Mouse (Mus musculus): Measurements from ENCODE around the gene Sytl3. TPM values are rescaled to one million over a fixed set of nuclear protein-coding genes. Genes with fewer than 3 reads are reported as not detected.
"Not testable (repeated sequence)": the region's sequence is repeated elsewhere in the genome, so short reads cannot be mapped to it uniquely, and the experiment has no call there.

Gene Sytl3
- polyA plus RNA-seq, 1 experiment from 2014 or later: not detected

- DNase-seq (ENCODE audit: low spot score); H3K36me3 ChIP-seq (ENCODE audit: control insufficient read depth, insufficient read depth, low read length); H3K4me3 ChIP-seq (ENCODE audit: low read depth, low read length); H3K4me1 ChIP-seq (ENCODE audit: control insufficient read depth, insufficient read depth, low read length); H3K27ac ChIP-seq (ENCODE audit: low read depth, low read length); H3K9me3 ChIP-seq (ENCODE audit: control insufficient read depth, low read length); H3K4me2 ChIP-seq (ENCODE audit: low read depth); H3K9ac ChIP-seq (ENCODE audit: low read length); H3K27me3 ChIP-seq (ENCODE audit: control insufficient read depth, insufficient read depth, low read length); ATAC-seq (ENCODE audit: insufficient read depth, low FRiP score, low TSS enrichment): not testable (repeated sequence)
- 88% methylated on average over 14 of the region's 14 CpGs for WGBS
Measured at GRCm38 (mm10) chr17:6640771-6641429, 18.0 kb upstream of the Sytl3 start.

- DNase-seq (ENCODE audit: low spot score); H3K4me3 ChIP-seq (ENCODE audit: low read depth, low read length); H3K27ac ChIP-seq (ENCODE audit: low read depth, low read length); ATAC-seq (ENCODE audit: insufficient read depth, low FRiP score, low TSS enrichment); H3K36me3 ChIP-seq (ENCODE audit: control insufficient read depth, insufficient read depth, low read length); H3K4me1 ChIP-seq (ENCODE audit: control insufficient read depth, insufficient read depth, low read length); H3K27me3 ChIP-seq (ENCODE audit: control insufficient read depth, insufficient read depth, low read length); H3K9ac ChIP-seq (ENCODE audit: low read length); H3K4me2 ChIP-seq (ENCODE audit: low read depth); H3K9me3 ChIP-seq (ENCODE audit: control insufficient read depth, low read length): not testable (repeated sequence)
- WGBS: 81% methylated on average over 7 of the region's 9 CpGs
Measured at GRCm38 (mm10) chr17:6644210-6644609, 14.7 kb upstream of the Sytl3 start.

GRCm38 (mm10) chr17:6644673-6645072 is 14.2 kb upstream of the Sytl3 start:
- H3K36me3 ChIP-seq (ENCODE audit: control insufficient read depth, insufficient read depth, low read length); H3K9me3 ChIP-seq (ENCODE audit: control insufficient read depth, low read length); H3K27me3 ChIP-seq (ENCODE audit: control insufficient read depth, insufficient read depth, low read length); H3K27ac ChIP-seq (ENCODE audit: low read depth, low read length); H3K4me3 ChIP-seq (ENCODE audit: low read depth, low read length); DNase-seq (ENCODE audit: low spot score); H3K4me1 ChIP-seq (ENCODE audit: control insufficient read depth, insufficient read depth, low read length); H3K4me2 ChIP-seq (ENCODE audit: low read depth); ATAC-seq (ENCODE audit: insufficient read depth, low FRiP score, low TSS enrichment); H3K9ac ChIP-seq (ENCODE audit: low read length): not testable (repeated sequence)
- WGBS: 85% methylated on average over 4 of the region's 4 CpGs

- not testable (repeated sequence) for H3K4me3 ChIP-seq (ENCODE audit: low read depth, low read length); H3K9me3 ChIP-seq (ENCODE audit: control insufficient read depth, low read length); ATAC-seq (ENCODE audit: insufficient read depth, low FRiP score, low TSS enrichment); H3K4me2 ChIP-seq (ENCODE audit: low read depth); H3K9ac ChIP-seq (ENCODE audit: low read length); DNase-seq (ENCODE audit: low spot score); H3K27ac ChIP-seq (ENCODE audit: low read depth, low read length); H3K36me3 ChIP-seq (ENCODE audit: control insufficient read depth, insufficient read depth, low read length); H3K27me3 ChIP-seq (ENCODE audit: control insufficient read depth, insufficient read depth, low read length); H3K4me1 ChIP-seq (ENCODE audit: control insufficient read depth, insufficient read depth, low read length)
- 84% methylated on average over 1 of the region's 4 CpGs for WGBS
Measured at GRCm38 (mm10) chr17:6645668-6646067, 13.2 kb upstream of the Sytl3 start.

GRCm38 (mm10) chr17:6646841-6647240 is 12.1 kb upstream of the Sytl3 start:
- not testable (repeated sequence) for H3K27ac ChIP-seq (ENCODE audit: low read depth, low read length); H3K9ac ChIP-seq (ENCODE audit: low read length); H3K27me3 ChIP-seq (ENCODE audit: control insufficient read depth, insufficient read depth, low read length); DNase-seq (ENCODE audit: low spot score); H3K4me1 ChIP-seq (ENCODE audit: control insufficient read depth, insufficient read depth, low read length); H3K36me3 ChIP-seq (ENCODE audit: control insufficient read depth, insufficient read depth, low read length); ATAC-seq (ENCODE audit: insufficient read depth, low FRiP score, low TSS enrichment); H3K4me2 ChIP-seq (ENCODE audit: low read depth); H3K9me3 ChIP-seq (ENCODE audit: control insufficient read depth, low read length); H3K4me3 ChIP-seq (ENCODE audit: low read depth, low read length)
- WGBS: 98% methylated on average over 8 of the region's 8 CpGs

GRCm38 (mm10) chr17:6647452-6647851 is 11.4 kb upstream of the Sytl3 start:
- 92% methylated on average over 3 of the region's 3 CpGs for WGBS
- H3K9ac ChIP-seq (ENCODE audit: low read length); H3K36me3 ChIP-seq (ENCODE audit: control insufficient read depth, insufficient read depth, low read length); H3K27me3 ChIP-seq (ENCODE audit: control insufficient read depth, insufficient read depth, low read length); H3K4me3 ChIP-seq (ENCODE audit: low read depth, low read length); H3K4me2 ChIP-seq (ENCODE audit: low read depth); H3K27ac ChIP-seq (ENCODE audit: low read depth, low read length); ATAC-seq (ENCODE audit: insufficient read depth, low FRiP score, low TSS enrichment); DNase-seq (ENCODE audit: low spot score); H3K9me3 ChIP-seq (ENCODE audit: control insufficient read depth, low read length); H3K4me1 ChIP-seq (ENCODE audit: control insufficient read depth, insufficient read depth, low read length): not testable (repeated sequence)

GRCm38 (mm10) chr17:6650904-6651565 is 7.9 kb upstream of the Sytl3 start:
- H3K4me3 ChIP-seq (ENCODE audit: low read depth, low read length); ATAC-seq (ENCODE audit: insufficient read depth, low FRiP score, low TSS enrichment); H3K9ac ChIP-seq (ENCODE audit: low read length); H3K9me3 ChIP-seq (ENCODE audit: control insufficient read depth, low read length); H3K36me3 ChIP-seq (ENCODE audit: control insufficient read depth, insufficient read depth, low read length); DNase-seq (ENCODE audit: low spot score); H3K4me2 ChIP-seq (ENCODE audit: low read depth); H3K4me1 ChIP-seq (ENCODE audit: control insufficient read depth, insufficient read depth, low read length); H3K27me3 ChIP-seq (ENCODE audit: control insufficient read depth, insufficient read depth, low read length); H3K27ac ChIP-seq (ENCODE audit: low read depth, low read length): not testable (repeated sequence)
- 81% methylated on average over 3 of the region's 7 CpGs for WGBS

- not testable (repeated sequence) for H3K4me1 ChIP-seq (ENCODE audit: control insufficient read depth, insufficient read depth, low read length); H3K4me2 ChIP-seq (ENCODE audit: low read depth); H3K4me3 ChIP-seq (ENCODE audit: low read depth, low read length); ATAC-seq (ENCODE audit: insufficient read depth, low FRiP score, low TSS enrichment); H3K27ac ChIP-seq (ENCODE audit: low read depth, low read length); H3K9ac ChIP-seq (ENCODE audit: low read length); DNase-seq (ENCODE audit: low spot score); H3K27me3 ChIP-seq (ENCODE audit: control insufficient read depth, insufficient read depth, low read length); H3K36me3 ChIP-seq (ENCODE audit: control insufficient read depth, insufficient read depth, low read length); H3K9me3 ChIP-seq (ENCODE audit: control insufficient read depth, low read length)
- WGBS: 77% methylated on average over 4 of the region's 5 CpGs
Measured at GRCm38 (mm10) chr17:6653341-6653946, 5.4 kb upstream of the Sytl3 start.

GRCm38 (mm10) chr17:6655087-6655511 is 3.8 kb upstream of the Sytl3 start:
- H3K36me3 ChIP-seq (ENCODE audit: control insufficient read depth, insufficient read depth, low read length); H3K27me3 ChIP-seq (ENCODE audit: control insufficient read depth, insufficient read depth, low read length); H3K4me1 ChIP-seq (ENCODE audit: control insufficient read depth, insufficient read depth, low read length); H3K9me3 ChIP-seq (ENCODE audit: control insufficient read depth, low read length): not testable (repeated sequence)
- H3K4me2 ChIP-seq (ENCODE audit: low read depth): peak overlapping the region; percentile 31
- H3K9ac ChIP-seq (ENCODE audit: low read length): peak overlapping the region; percentile 55
- ATAC-seq (ENCODE audit: insufficient read depth, low FRiP score, low TSS enrichment): peak; percentile 91
- DNase-seq (ENCODE audit: low spot score): peak; percentile 92
- H3K27ac ChIP-seq (ENCODE audit: low read depth, low read length): peak overlapping the region; percentile 53; the same call in 1 of the 2 replicates
- H3K4me3 ChIP-seq (ENCODE audit: low read depth, low read length): peak overlapping the region; percentile 38
- WGBS: under 1% methylated on average over 33 of the region's 36 CpGs
